Mouse (Mus musculus) lung, adult 2 months (tissue): ENCODE results near the gene Slc17a7.

Source experiments
- CTCF ChIP-seq: fragments of 200-500 bp; IDR thresholded peaks from 2 replicates; pipeline ENCODE4 v1.5.1; 2011; ENCODE audit warnings: mild to moderate bottlenecking, low read length, control low read depth; ENCODE audit not compliant: insufficient read depth
- POLR2A ChIP-seq: fragments of 200-500 bp; IDR thresholded peaks from 2 replicates; pipeline ENCODE4 v1.6.1; 2011; ENCODE audit warnings: low read depth, mild to moderate bottlenecking, control low read depth, low read length, borderline replicate concordance; ENCODE audit errors: extremely low read depth

GRCm38 (mm10) chr7:45224826-45225225, 61.1 kb downstream of the Slc17a7 start:
- TF ChIP-seq CTCF, result no peak
- no peak for TF ChIP-seq POLR2A
